Mouse (Mus musculus): ENCODE measurements around the gene Mcts1. TPM values are rescaled to one million over a fixed set of nuclear protein-coding genes. Genes with fewer than 3 reads are reported as not detected.

Mcts1 gene
- 117 and 125 TPM in 2 replicates for polyA plus RNA-seq (2014; fragmentation: Nextera tagmentation; extraction: Ambion mirVana)

DNA sequence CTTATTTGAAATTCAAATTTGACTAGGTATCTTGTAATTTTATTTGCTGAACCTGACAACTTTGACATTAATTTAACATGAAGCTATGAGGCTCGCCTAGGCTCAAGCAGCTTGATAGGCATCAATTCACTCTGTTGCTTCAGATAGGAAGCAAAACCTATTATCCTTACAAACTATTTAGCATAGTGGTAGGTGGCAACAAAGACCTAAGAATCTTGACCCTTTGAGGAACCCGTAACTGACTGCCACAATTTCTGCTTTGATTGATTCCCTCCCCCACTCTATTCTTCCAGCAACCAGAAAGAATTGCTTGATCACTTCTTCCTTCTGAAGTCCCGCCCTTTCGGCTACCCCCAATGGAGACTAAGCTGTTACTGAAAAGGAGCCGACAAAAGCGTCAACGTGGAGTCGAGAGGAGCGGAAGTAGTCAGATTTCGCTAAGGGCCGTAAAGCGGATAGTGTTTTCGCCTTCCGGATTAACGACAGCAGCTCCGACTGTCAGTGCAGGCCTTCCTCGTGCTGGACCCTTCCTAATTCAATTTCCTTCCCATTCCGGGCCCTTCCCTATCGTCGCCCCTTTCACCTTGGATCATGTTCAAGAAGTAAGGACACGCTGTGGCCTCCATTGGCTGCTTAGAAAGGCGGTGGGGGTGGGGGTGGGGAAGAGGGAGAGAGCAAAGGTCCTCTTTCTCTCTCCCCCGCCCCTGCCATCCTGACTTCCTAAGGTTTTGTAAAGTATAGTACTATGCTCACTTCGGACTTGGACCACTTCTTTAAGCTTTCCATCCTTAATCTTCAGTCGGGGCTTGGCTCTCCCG is at the start of gene Mcts1:
Gene Mcts1 (plus strand): TSS at position 402 of the 818 bp plus-strand sequence.
- no peaks in the 10 kb centered on the region for H3K4me1 ChIP-seq (replicated peaks; ENCODE audit: control insufficient read depth, insufficient read depth, low read length)
- ATAC-seq (ENCODE audit: low FRiP score) (peak; percentile 91), DNase-seq (ENCODE audit: low spot score) (peak; percentile 77)
- peak within 1 kb of the TSS; percentile 77 for H3K27ac ChIP-seq (ENCODE audit: low read depth, low read length)
- H3K4me2 ChIP-seq (replicated peaks; ENCODE audit: low read depth, low read length), result peak within 1 kb of the TSS; percentile 43
- H3K9ac ChIP-seq (ENCODE audit: low read depth, low read length), result peak within 1 kb of the TSS; percentile 56; the same call in 1 of the 2 replicates
- H3K4me3 ChIP-seq (ENCODE audit: low read depth, low read length), result peak within 1 kb of the TSS; percentile 47
- no peaks in the 10 kb centered on the region for H3K9me3 ChIP-seq (ENCODE audit: control insufficient read depth, low read length)
- no peaks in the 10 kb centered on the region for H3K27me3 ChIP-seq (ENCODE audit: control insufficient read depth, insufficient read depth, low read length)
- WGBS, result 15% methylated on average over 26 of the region's 26 CpGs
- no peaks in the 10 kb centered on the region for H3K36me3 ChIP-seq (ENCODE audit: control insufficient read depth, insufficient read depth, low read length)

GRCm38 (mm10) chrX:38553255-38553654 is 47.1 kb upstream of the Mcts1 start:
- no peaks in the 10 kb centered on the region for H3K9me3 ChIP-seq (ENCODE audit: control insufficient read depth, low read length)
- H3K4me2 ChIP-seq (replicated peaks; ENCODE audit: low read depth, low read length), result no peak overlapping the region
- no peaks in the 10 kb centered on the region for H3K4me1 ChIP-seq (replicated peaks; ENCODE audit: control insufficient read depth, insufficient read depth, low read length)
- no peaks in the 10 kb centered on the region for H3K36me3 ChIP-seq (ENCODE audit: control insufficient read depth, insufficient read depth, low read length)
- no peaks in the 10 kb centered on the region for H3K27me3 ChIP-seq (ENCODE audit: control insufficient read depth, insufficient read depth, low read length)
- no peak overlapping the region for H3K4me3 ChIP-seq (ENCODE audit: low read depth, low read length)
- ATAC-seq (ENCODE audit: low FRiP score) (no peak), DNase-seq (ENCODE audit: low spot score) (no peak)
- H3K27ac ChIP-seq (ENCODE audit: low read depth, low read length), result no peak overlapping the region
- no peak overlapping the region for H3K9ac ChIP-seq (ENCODE audit: low read depth, low read length)

DNA sequence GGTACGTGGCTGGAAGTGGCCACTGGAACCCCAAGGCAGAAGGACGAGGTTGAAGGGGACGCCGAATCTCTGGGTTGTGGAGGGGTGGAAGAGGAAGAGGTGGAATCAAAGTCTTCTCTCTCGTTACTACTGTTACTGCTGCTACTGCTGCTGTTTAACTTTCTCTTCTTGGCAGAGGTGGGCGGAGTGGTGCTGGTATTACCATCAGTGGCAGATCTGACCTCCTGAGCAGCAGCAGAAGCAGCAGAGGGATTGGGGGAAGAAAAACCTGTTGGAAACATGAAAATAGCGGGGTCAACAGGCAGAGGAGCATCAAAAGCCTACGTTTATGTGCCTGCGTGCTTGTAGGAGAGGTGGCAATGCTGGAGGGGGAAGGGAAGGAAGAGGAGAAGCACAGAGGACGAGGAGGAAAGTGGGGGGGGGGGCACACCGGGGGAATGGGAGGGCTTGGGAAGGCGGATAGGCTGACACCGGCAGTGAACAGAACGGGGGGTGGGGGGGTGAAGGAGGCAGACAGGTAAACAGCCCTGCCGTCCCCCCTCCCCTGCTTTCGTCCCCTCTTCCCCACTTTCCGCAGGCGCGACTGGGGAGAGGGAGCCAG is 36.3 kb upstream of the Mcts1 start:
- no peaks in the 10 kb centered on the region for H3K4me1 ChIP-seq (replicated peaks; ENCODE audit: control insufficient read depth, insufficient read depth, low read length)
- H3K4me3 ChIP-seq (ENCODE audit: low read depth, low read length), result peak overlapping the region; percentile 44
- DNase-seq (ENCODE audit: low spot score), result no peak
- ATAC-seq (ENCODE audit: low FRiP score), result no peak
- peak overlapping the region; percentile 74 for H3K27ac ChIP-seq (ENCODE audit: low read depth, low read length)
- no peaks in the 10 kb centered on the region for H3K36me3 ChIP-seq (ENCODE audit: control insufficient read depth, insufficient read depth, low read length)
- peak overlapping the region; percentile 52 for H3K4me2 ChIP-seq (replicated peaks; ENCODE audit: low read depth, low read length)
- peak overlapping the region; percentile 50 for H3K9ac ChIP-seq (ENCODE audit: low read depth, low read length)
- no peaks in the 10 kb centered on the region for H3K9me3 ChIP-seq (ENCODE audit: control insufficient read depth, low read length)
- 21% methylated on average over 9 of the region's 19 CpGs for WGBS
- no peaks in the 10 kb centered on the region for H3K27me3 ChIP-seq (ENCODE audit: control insufficient read depth, insufficient read depth, low read length)

DNA sequence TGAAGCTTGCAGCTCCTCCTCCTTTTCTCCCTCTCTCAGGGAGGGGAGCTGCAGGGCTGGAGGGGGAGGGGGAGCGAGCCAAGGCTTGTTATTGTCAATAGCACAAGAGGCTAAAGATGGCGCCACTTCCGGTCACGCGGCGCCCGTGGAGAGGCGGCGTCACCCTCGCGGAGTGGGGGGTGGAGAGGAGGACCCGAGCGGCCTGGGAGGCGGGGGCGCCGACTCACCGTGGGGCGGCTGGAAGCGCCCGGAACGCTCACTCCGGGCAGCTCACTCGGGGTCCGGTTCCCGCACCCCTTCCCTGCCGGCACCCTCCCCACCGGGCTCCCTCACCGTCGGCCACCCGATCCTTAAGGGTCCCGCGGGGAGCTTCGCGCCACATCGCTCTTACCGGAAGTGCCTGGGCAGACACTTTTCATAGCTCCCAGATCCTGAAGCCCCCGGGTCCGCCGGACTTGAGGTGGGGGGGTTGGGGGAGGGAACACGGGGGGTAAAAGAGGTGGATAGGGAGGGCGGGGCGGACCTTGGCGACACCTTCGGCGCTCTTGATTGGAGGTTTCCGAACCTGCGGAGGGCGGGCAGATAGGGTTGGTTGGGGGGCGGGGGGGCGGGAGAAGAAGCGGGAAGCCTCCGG is 35.7 kb upstream of the Mcts1 start:
- ATAC-seq (ENCODE audit: low FRiP score) (peak; percentile 96), DNase-seq (ENCODE audit: low spot score) (peak; percentile 85)
- peak overlapping the region; percentile 52 for H3K4me2 ChIP-seq (replicated peaks; ENCODE audit: low read depth, low read length)
- H3K4me1 ChIP-seq (replicated peaks; ENCODE audit: control insufficient read depth, insufficient read depth, low read length), result no peaks in the 10 kb centered on the region
- H3K4me3 ChIP-seq (ENCODE audit: low read depth, low read length), result peak overlapping the region; percentile 44
- H3K27ac ChIP-seq (ENCODE audit: low read depth, low read length), result peak overlapping the region; percentile 74
- WGBS, result 5% methylated on average over 26 of the region's 52 CpGs
- no peaks in the 10 kb centered on the region for H3K27me3 ChIP-seq (ENCODE audit: control insufficient read depth, insufficient read depth, low read length)
- no peaks in the 10 kb centered on the region for H3K36me3 ChIP-seq (ENCODE audit: control insufficient read depth, insufficient read depth, low read length)
- H3K9ac ChIP-seq (ENCODE audit: low read depth, low read length), result peak overlapping the region; percentile 50
- no peaks in the 10 kb centered on the region for H3K9me3 ChIP-seq (ENCODE audit: control insufficient read depth, low read length)

DNA sequence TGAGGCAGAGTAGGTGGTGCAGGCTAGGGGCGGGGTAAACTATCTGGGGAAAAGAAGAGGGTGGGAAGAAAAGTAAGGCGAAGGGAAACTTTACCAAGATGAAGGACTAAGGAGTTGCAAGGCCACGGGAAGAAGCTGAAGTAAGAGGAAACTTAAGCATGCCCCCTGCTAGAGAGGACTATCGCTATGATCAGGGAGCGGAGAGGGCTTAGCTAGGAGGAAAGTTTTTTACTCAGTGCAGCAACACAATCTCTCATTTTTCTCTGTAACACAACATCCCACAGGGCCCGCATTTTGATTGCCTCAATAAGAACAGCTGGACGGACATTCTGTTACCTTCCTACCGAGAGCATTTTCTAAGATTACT is 35.2 kb upstream of the Mcts1 start:
- Histone ChIP-seq H3K4me3 (ENCODE audit: low read depth, low read length) (peak overlapping the region; percentile 44), H3K9ac (ENCODE audit: low read depth, low read length) (peak overlapping the region; percentile 12), H3K4me1 (replicated peaks; ENCODE audit: control insufficient read depth, insufficient read depth, low read length) (no peaks in the 10 kb centered on the region), H3K27ac (ENCODE audit: low read depth, low read length) (peak overlapping the region; percentile 74; the same call in 1 of the 2 replicates), H3K36me3 (ENCODE audit: control insufficient read depth, insufficient read depth, low read length) (no peaks in the 10 kb centered on the region), H3K27me3 (ENCODE audit: control insufficient read depth, insufficient read depth, low read length) (no peaks in the 10 kb centered on the region), H3K9me3 (ENCODE audit: control insufficient read depth, low read length) (no peaks in the 10 kb centered on the region), H3K4me2 (replicated peaks; ENCODE audit: low read depth, low read length) (peak overlapping the region; percentile 28)
- ATAC-seq (ENCODE audit: low FRiP score) (no peak), DNase-seq (ENCODE audit: low spot score) (no peak)
- WGBS, result 8% methylated on average over 8 of the region's 8 CpGs

DNA sequence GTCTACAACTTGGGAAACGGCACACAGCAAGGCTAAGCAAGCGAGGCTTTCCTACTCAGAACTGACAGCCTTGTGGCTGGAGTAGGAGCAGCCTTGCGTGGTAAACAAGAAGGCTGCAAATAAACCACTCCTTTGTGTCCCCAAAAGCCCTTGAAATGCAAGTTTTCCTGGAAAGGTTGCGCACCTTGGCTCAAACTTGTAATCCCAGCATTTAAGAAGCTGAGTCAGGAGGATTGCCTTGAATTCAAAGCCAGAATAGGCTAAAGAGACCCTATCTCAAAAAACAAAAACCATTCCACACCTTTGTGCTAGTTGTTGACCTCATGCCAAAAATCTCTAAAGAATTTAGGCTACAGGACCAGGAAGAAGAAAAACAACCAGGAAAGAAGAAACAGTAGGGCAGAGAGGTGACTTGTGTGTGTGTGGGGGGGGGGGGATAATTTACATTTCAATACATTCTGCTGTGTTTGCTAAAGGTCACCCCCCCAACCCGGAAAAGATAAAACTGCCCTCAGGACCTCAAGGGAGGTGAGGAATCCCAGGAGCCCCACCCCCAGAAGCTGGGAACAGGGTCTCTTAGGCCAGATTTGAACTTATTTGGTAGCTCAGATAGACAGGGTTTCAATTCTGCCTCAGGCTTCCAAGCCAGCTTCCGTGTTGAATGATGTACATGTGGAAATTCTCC is 33.7 kb upstream of the Mcts1 start:
- H3K4me1 ChIP-seq (replicated peaks; ENCODE audit: control insufficient read depth, insufficient read depth, low read length), result no peaks in the 10 kb centered on the region
- H3K4me2 ChIP-seq (replicated peaks; ENCODE audit: low read depth, low read length), result no peak overlapping the region
- no peak overlapping the region for H3K27ac ChIP-seq (ENCODE audit: low read depth, low read length)
- ATAC-seq (ENCODE audit: low FRiP score) (no peak), DNase-seq (ENCODE audit: low spot score) (no peak)
- H3K36me3 ChIP-seq (ENCODE audit: control insufficient read depth, insufficient read depth, low read length), result no peaks in the 10 kb centered on the region
- H3K9ac ChIP-seq (ENCODE audit: low read depth, low read length), result no peak overlapping the region
- H3K9me3 ChIP-seq (ENCODE audit: control insufficient read depth, low read length), result no peaks in the 10 kb centered on the region
- 77% methylated on average over 6 of the region's 6 CpGs for WGBS
- no peak overlapping the region for H3K4me3 ChIP-seq (ENCODE audit: low read depth, low read length)
- H3K27me3 ChIP-seq (ENCODE audit: control insufficient read depth, insufficient read depth, low read length), result no peaks in the 10 kb centered on the region

GRCm38 (mm10) chrX:38576078-38576477 is 24.3 kb upstream of the Mcts1 start, which contains the start of gene Cul4b:
Gene Cul4b, minus strand, starts transcription at chrX:38576196.
- Histone ChIP-seq H3K27me3 (ENCODE audit: control insufficient read depth, insufficient read depth, low read length) (no peaks in the 10 kb centered on the region), H3K9ac (ENCODE audit: low read depth, low read length) (no peak within 1 kb of the TSS), H3K4me2 (replicated peaks; ENCODE audit: low read depth, low read length) (no peak within 1 kb of the TSS), H3K9me3 (ENCODE audit: control insufficient read depth, low read length) (no peaks in the 10 kb centered on the region), H3K36me3 (ENCODE audit: control insufficient read depth, insufficient read depth, low read length) (no peaks in the 10 kb centered on the region), H3K27ac (ENCODE audit: low read depth, low read length) (no peak within 1 kb of the TSS), H3K4me3 (ENCODE audit: low read depth, low read length) (no peak within 1 kb of the TSS), H3K4me1 (replicated peaks; ENCODE audit: control insufficient read depth, insufficient read depth, low read length) (no peaks in the 10 kb centered on the region)
- no peak for DNase-seq (ENCODE audit: low spot score)
- WGBS, result 86% methylated on average over 15 of the region's 15 CpGs
- no peak for ATAC-seq (ENCODE audit: low FRiP score)

DNA sequence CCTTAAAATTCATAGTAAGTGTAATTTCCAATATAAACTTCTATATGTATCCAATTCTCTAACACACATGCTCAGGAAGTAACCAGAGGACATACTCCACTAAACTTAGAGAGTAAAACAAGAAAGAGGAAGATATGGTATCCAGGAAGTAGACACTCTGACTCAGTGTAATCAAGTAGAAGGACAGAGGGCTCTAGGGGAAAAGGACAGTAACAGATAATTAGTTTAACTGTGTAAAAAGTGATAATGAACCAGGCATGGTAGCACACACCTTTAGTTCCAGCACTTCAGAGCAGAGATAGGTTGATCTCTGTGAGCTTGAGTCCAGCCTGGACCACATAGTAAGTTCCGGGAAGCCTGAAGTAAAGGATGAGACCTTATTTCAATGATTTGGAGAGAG is 19.2 kb upstream of the Mcts1 start:
- H3K4me3 ChIP-seq (ENCODE audit: low read depth, low read length), result no peak overlapping the region
- H3K27me3 ChIP-seq (ENCODE audit: control insufficient read depth, insufficient read depth, low read length), result no peaks in the 10 kb centered on the region
- no peaks in the 10 kb centered on the region for H3K4me1 ChIP-seq (replicated peaks; ENCODE audit: control insufficient read depth, insufficient read depth, low read length)
- WGBS, result 94% methylated on average over 1 of the region's 1 CpGs
- no peak for ATAC-seq (ENCODE audit: low FRiP score)
- no peak overlapping the region for H3K27ac ChIP-seq (ENCODE audit: low read depth, low read length)
- no peaks in the 10 kb centered on the region for H3K36me3 ChIP-seq (ENCODE audit: control insufficient read depth, insufficient read depth, low read length)
- H3K4me2 ChIP-seq (replicated peaks; ENCODE audit: low read depth, low read length), result no peak overlapping the region
- DNase-seq (ENCODE audit: low spot score), result no peak
- H3K9ac ChIP-seq (ENCODE audit: low read depth, low read length), result no peak overlapping the region
- H3K9me3 ChIP-seq (ENCODE audit: control insufficient read depth, low read length), result no peaks in the 10 kb centered on the region
